Mouse (Mus musculus) E14TG2a.4 (cell line): ENCODE data around the gene Eps8l2.

ENCODE experiments used
- H3K27me3 ChIP-seq: 2 replicates; pipeline ENCODE4 v1.6.1; 2014; ENCODE audit warnings: low read length, control low read depth; ENCODE audit not compliant: insufficient read depth
- H3K36me3 ChIP-seq: 2 replicates; pipeline ENCODE4 v1.6.1; 2014; ENCODE audit warnings: low read length, control low read depth; ENCODE audit not compliant: insufficient read depth
- H3K4me1 ChIP-seq: replicated peaks from 2 replicates; pipeline ENCODE4 v1.6.1; 2014; ENCODE audit warnings: low read depth, low read length, control low read depth
- H3K4me3 ChIP-seq: replicated peaks from 2 replicates; pipeline ENCODE4 v1.5.1; 2014; ENCODE audit warnings: mild to moderate bottlenecking, low read length
- H3K9me3 ChIP-seq: 2 replicates; pipeline ENCODE4 v1.6.1; 2014; ENCODE audit warnings: low read length, control low read depth
- CTCF ChIP-seq: conservative IDR thresholded peaks from 2 replicates; pipeline ENCODE4 v1.5.1; 2014; ENCODE audit warnings: low read length
- NANOG ChIP-seq: IDR thresholded peaks from 2 replicates; pipeline ENCODE4 v1.6.1; 2014; ENCODE audit warnings: borderline replicate concordance, low read length, mixed read lengths
- POU5F1 ChIP-seq: IDR thresholded peaks from 2 replicates; pipeline ENCODE4 v1.6.1; 2014; ENCODE audit warnings: low read length, borderline replicate concordance

Gene Eps8l2

DNA sequence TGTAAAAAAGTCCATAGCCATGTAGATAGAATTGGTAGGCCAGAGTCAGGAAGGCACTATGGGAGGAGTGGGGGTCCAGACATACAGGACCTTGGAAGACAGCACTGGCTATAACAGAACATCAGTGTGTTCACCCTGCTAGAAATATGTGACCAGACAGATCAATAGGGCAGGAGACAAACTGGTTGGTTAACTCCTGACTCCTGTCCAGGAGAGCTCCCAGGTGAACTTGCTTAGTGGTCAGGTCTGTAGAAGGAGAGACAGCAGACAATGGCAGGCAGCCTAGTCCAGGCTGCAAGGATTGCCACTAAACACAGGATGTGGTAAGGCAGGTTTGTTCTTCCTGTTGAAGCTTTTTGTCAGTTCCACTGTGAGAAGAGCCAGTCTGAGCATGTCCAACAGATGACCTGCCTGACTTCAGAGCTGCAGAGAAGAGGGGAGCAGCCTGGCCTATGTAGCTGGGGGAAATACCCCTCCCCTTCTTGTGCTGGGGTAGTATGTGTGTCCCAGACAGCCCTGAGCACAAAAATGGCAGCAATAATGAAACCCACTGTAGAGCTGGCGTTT is 35.9 kb upstream of the Eps8l2 start:
- Histone ChIP-seq H3K9me3 (no peaks in the 10 kb centered on the region), H3K4me3 (no peak overlapping the region), H3K4me1 (no peaks in the 10 kb centered on the region), H3K36me3 (peaks cover 97% of the 10 kb centered on the region), H3K27me3 (no peaks in the 10 kb centered on the region)
- TF ChIP-seq POU5F1: no peak
- no peak for TF ChIP-seq CTCF
- no peak for TF ChIP-seq NANOG

DNA sequence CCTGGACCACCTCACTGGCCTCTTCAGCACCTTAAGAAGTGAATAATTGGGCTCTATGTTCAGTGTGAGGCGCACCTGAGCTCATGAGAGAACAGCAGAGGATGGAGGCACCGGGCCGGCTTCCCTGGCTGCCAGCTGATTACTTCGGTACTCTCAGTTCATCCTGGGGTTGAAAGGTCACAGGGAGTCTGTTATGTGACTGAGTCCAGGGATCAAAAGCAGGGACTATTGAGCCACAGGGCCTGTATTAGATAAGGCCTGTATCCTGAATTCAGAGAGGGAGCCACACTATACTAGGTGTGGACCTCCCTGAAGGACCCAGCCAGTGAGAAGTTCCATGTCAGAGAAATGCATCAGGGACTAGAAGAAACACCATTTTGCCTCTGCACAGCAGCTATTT is 34.1 kb upstream of the Eps8l2 start:
- TF ChIP-seq NANOG (no peak), CTCF (no peak), POU5F1 (no peak)
- Histone ChIP-seq H3K4me1 (no peaks in the 10 kb centered on the region), H3K4me3 (no peak overlapping the region), H3K27me3 (no peaks in the 10 kb centered on the region), H3K36me3 (peaks cover 100% of the 10 kb centered on the region), H3K9me3 (no peaks in the 10 kb centered on the region)

DNA sequence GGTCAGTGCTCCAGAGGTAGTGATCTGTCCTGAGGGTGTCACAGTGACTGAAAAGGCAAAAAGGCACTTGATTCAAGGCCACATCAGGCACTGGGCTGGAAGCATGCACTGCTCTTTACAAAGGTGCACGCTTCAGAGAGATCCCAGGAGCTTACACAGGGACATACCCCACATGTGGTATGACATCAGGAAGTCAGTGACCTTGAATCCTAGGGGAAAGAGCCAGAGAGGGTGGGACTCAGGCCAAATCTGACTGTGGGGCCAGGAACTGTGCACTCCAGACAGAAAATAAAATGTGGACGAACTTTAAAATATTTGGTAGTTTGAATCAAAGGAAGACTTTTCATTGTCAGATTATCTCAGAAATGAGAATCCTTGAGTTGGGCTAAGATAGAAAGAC is 24.3 kb upstream of the Eps8l2 start:
- no peak for TF ChIP-seq NANOG
- Histone ChIP-seq H3K36me3 (peaks cover 100% of the 10 kb centered on the region), H3K9me3 (no peaks in the 10 kb centered on the region), H3K4me3 (no peak overlapping the region), H3K27me3 (no peaks in the 10 kb centered on the region), H3K4me1 (peaks cover 1% of the 10 kb centered on the region)

DNA sequence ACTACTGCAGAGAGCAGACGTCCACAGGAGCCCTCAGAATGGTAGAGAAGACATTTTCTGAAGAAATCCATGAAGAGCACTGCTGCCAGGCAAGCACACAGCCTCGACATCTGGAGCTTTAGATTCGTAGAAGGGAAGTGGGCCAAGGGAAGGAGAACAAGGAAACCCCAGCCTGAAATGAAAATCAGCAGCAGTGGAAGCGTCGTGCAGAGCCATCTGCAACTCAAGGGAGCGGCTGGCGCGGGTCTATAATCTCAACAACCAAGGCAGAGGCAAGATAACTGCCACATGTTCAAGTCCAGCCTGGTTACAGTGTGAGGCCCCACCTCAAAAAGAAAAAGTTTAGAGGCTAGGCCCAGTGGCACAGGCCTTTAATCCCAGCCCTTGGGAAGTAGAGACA is 23.6 kb upstream of the Eps8l2 start:
- no peak for TF ChIP-seq NANOG
- TF ChIP-seq CTCF: no peak
- TF ChIP-seq POU5F1: no peak
- peaks cover 100% of the 10 kb centered on the region for H3K36me3 ChIP-seq

DNA sequence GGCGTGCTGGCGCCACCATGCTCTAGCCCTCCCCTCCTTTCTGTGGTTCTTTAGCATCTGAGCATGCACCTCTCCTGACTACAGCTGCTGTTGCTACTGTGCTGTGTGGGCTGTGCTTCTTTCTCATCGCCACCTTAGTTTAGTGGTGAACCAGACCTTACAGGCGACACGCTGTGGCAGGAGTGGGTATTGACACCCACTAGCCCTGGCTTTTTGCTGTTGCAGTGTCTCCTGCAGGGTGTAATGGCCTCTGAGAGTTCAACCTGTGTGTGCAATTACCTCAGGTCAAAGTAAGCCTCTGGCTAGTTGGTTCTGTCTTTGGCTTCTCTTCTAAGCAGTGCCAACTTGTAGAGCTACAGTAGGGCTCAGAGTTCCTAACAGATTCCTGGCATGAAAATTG is 22.7 kb upstream of the Eps8l2 start:
- H3K4me1 ChIP-seq: peaks cover 7% of the 10 kb centered on the region
- no peaks in the 10 kb centered on the region for H3K9me3 ChIP-seq
- no peak overlapping the region for H3K4me3 ChIP-seq
- TF ChIP-seq POU5F1 (no peak), CTCF (peak; percentile 57)
- no peaks in the 10 kb centered on the region for H3K27me3 ChIP-seq
- H3K36me3 ChIP-seq: peaks cover 100% of the 10 kb centered on the region

More for the DNA sequence above, 23.6 kb upstream of the Eps8l2 start:
- Histone ChIP-seq H3K4me1 (peaks cover 7% of the 10 kb centered on the region), H3K4me3 (no peak overlapping the region), H3K27me3 (no peaks in the 10 kb centered on the region), H3K9me3 (no peaks in the 10 kb centered on the region)

DNA sequence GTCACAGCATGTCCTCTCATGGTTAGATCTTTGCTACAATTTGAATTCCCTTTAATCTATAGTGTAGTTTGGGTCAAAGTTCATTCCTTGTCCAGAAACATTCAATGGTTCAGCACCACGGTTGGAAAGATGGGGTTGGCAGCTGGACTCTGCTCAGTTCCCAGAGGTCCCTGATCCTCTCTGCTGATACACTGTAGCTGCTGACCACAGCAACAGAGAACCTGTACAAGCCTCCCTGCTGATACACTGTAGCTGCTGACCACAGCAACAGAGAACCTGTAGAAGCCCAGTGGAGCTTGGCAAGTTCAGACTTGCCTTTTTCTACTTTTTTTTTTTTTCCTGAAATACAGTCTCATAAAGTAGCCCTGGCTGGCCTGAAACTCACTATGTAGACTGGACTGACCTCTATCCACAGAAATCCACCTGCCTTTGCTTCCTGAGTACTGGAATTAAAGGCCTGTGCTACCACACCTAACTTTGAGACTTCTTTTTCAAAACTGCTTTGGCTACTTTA is 21.0 kb upstream of the Eps8l2 start:
- TF ChIP-seq CTCF: no peak
- no peak for TF ChIP-seq NANOG
- no peak for TF ChIP-seq POU5F1
- Histone ChIP-seq H3K4me1 (peaks cover 10% of the 10 kb centered on the region), H3K4me3 (no peak overlapping the region), H3K27me3 (no peaks in the 10 kb centered on the region), H3K36me3 (peaks cover 100% of the 10 kb centered on the region), H3K9me3 (no peaks in the 10 kb centered on the region)

DNA sequence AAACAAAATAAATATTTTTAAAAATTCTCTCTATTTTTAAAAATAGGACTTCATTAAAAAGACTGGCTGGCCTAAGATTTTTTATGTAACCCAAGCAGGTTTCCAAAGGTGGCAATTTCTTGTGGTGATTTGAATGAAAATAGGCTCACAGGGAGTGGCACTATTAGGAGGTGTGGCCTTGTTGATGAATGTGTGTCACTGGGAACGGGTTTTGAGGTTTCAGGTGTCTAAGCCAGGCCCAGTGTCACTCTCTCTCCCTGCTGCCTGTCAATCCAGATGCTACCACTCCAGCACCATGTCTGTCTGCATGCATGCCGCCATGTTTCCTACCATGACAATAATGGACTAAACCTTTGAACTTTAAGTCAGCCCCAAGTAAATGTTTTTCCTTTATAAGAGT is 19.2 kb upstream of the Eps8l2 start:
- Histone ChIP-seq H3K36me3 (peaks cover 100% of the 10 kb centered on the region), H3K4me1 (peaks cover 19% of the 10 kb centered on the region), H3K27me3 (no peaks in the 10 kb centered on the region), H3K4me3 (no peak overlapping the region), H3K9me3 (no peaks in the 10 kb centered on the region)
- TF ChIP-seq CTCF: no peak

DNA sequence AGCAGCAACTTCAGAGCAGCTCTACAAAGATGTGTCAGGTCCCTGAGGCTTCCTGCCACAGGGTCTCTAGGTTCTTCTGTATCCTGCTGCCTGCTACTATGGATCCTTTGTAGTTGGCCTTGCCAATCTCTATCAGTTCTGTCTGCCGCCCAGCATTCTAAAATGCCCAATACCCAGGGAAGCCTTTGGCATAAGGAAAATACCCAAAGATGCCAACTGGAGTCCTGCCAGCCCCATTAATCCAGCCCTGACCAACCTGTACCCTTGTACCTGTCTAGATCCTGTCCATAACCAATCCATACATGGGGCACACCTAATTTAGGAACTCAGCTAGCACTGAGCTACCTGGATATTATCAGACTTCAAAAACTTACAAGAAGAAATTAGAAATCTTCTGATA is 14.0 kb upstream of the Eps8l2 start:
- TF ChIP-seq NANOG: no peak
- Histone ChIP-seq H3K27me3 (peaks cover 19% of the 10 kb centered on the region), H3K4me3 (no peak overlapping the region), H3K36me3 (peaks cover 70% of the 10 kb centered on the region), H3K9me3 (no peaks in the 10 kb centered on the region), H3K4me1 (peaks cover 44% of the 10 kb centered on the region)

DNA sequence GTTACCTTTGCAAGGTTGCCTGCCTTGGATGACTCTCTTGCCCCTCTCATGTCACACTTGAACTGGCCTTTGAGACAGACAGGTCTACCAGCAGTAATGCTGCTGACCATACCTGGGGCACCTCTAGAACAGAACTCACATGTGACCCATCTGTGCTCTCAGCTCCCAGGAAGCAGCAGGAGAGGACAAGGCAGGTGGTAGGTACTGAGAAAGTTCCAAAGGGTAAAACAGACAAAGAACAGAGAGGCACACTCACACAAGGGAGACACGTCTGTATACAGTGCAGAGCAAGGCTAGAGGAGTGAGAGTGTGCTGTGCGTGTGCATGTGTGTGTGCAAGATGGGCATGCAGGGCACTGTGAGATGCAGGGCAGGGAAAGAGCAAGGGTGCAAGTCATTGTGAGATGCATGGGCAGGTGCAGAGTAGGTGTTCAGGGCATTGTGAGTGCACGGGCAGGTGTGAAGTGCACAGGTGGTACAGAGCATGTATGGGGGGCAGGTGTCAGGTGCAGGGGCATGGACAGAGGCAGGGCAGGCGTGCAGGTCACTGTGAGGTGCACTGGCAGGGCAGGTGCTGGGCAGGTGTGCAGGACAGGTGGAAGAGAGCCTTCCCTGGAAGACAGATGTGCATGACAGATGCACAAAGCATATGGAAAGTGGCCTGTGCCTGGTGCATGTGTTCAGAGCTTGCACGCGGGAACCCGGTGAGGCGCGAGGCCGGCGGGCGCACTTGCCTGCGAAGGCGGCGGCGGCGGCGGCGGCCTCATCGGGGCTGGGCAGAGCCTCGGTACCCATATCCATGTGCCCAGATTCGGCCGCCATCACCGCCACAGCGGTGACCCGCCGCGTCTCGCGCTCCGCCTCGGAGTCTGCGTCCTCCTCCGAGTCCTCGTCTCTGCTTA is 11.9 kb upstream of the Eps8l2 start:
- Histone ChIP-seq H3K4me3 (peak overlapping the region; percentile 87), H3K9me3 (no peaks in the 10 kb centered on the region), H3K36me3 (peaks cover 49% of the 10 kb centered on the region), H3K4me1 (peaks cover 41% of the 10 kb centered on the region), H3K27me3 (peaks cover 19% of the 10 kb centered on the region)
- TF ChIP-seq NANOG (no peak), CTCF (no peak), POU5F1 (no peak)
